Mouse (Mus musculus) thymus, postnatal 36 days (tissue): ENCODE data around the gene Rnd2.
"Not testable (repeated sequence)": the region's sequence is repeated elsewhere in the genome, so short reads cannot be mapped to it uniquely, and the experiment has no call there.

Source experiments
- DNase-seq, 2 experiments: peaks; one replicate each; pipeline ENCODE4 v3.0.0; 2022; ENCODE audit warnings: mixed read lengths in 2 of 2

Gene Rnd2

GRCm38 (mm10) chr11:101470206-101470605 lies 5.4 kb downstream of the Rnd2 start:
- DNase-seq = no peak

- DNase-seq = no peak
Observed at GRCm38 (mm10) chr11:101471926-101472325, 7.1 kb downstream of the Rnd2 start.

GRCm38 (mm10) chr11:101472336-101472735 lies 7.5 kb downstream of the Rnd2 start:
- DNase-seq = no peak

DNA sequence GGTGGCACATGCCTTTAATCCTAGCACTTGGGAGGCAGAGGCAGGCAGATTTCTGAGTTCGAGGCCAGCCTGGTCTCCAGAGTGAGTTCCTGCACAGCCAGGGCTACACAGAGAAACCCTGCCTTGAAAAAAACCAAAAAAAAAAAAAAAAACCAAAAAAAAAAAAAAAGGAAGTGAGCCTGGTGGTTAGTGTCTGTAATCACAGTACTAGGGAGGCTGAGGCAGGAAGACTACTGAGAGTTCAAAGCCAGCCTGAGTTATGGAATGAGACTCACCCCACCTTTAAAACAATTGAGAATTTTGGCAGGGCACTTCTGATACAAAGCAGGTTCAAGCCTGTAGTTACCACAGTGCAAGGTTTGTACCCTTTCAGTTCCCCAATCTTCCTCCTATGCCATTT lies 8.9 kb downstream of the Rnd2 start:
- not testable (repeated sequence) for DNase-seq

- no peak for DNase-seq
Observed at GRCm38 (mm10) chr11:101474298-101474697, 9.5 kb downstream of the Rnd2 start.

DNA sequence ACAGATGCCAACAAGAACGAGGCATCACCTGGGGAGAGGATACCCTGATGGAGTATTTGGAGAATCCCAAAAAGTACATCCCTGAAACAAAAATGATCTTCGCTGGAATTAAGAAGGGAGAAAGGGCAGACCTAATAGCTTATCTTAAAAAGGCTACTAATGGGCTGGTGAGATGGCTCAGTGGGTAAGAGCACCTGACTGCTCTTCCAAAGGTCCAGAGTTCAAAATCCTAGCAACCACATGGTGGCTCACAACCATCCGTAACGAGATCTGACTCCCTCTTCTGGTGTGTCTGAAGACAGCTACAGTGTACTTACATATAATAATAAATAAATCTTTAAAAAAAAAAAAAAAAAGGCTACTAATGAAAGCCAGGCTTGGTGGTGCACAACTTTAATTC lies 11.6 kb downstream of the Rnd2 start:
- not testable (repeated sequence) for DNase-seq

DNA sequence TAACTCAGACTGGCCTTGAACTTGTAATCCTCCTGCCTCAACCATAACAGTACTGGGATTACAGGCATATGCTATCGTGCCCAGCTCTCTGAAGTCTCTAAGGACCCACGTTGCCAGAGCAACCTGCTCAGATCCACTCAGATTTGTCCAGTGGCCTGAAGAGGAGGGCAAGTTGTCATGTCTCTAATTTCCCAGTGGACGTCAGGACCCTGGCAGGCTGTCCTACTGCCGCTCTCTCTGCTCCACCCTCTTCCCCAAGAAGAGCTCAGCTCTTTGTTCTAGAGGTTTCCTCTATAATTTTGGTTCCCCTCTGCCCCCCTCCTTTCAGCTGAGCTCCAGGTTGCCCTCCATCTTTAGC lies 12.4 kb downstream of the Rnd2 start:
- no peak for DNase-seq

GRCm38 (mm10) chr11:101477552-101478211 lies 12.9 kb downstream of the Rnd2 start:
- DNase-seq = no peak

GRCm38 (mm10) chr11:101479171-101479635 lies 14.4 kb downstream of the Rnd2 start:
- no peak for DNase-seq

DNA sequence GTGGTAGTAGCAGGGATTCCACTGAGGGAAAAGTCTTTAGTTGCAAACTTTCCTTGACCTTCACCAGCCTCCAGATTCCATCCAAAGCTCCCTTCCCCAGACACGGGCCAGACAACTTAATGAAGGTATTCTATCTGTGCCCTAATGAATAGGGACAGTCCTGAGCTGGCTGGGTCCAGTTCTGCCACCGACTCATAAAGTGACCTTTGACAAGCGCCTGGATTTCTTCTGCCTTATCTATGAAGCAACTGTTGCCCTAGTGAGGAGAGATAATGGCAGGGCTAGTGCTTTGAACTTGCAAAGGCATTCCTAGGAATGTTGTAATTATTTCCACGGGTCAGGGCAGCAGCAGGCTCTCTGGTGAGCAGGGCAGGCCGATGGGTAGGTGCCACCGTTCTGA lies 16.1 kb downstream of the Rnd2 start:
- no peak for DNase-seq

- no peak for DNase-seq
Observed at GRCm38 (mm10) chr11:101483804-101484203, 19.0 kb downstream of the Rnd2 start.

GRCm38 (mm10) chr11:101484245-101484644 lies 19.4 kb downstream of the Rnd2 start:
- DNase-seq = no peak

DNA sequence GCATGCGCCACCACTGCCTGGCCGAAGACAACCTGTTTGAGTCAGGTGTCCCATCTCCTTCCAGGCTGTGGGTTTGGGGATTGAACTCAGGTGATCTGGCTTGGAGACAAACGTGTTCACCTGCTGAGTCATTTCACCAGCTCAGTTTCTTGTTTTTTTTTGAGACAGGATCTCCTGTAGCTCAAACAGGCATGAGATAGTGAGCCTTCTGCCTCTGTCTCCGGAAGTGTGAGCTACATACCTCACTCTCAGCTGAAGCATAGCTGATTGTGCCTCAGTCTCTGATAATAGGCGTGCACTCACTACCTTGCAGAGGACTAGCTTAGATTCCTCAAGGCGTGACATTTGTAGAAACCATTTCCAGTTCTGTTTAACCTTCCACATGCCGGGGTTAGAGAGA lies 20.0 kb downstream of the Rnd2 start:
- no peak for DNase-seq

DNA sequence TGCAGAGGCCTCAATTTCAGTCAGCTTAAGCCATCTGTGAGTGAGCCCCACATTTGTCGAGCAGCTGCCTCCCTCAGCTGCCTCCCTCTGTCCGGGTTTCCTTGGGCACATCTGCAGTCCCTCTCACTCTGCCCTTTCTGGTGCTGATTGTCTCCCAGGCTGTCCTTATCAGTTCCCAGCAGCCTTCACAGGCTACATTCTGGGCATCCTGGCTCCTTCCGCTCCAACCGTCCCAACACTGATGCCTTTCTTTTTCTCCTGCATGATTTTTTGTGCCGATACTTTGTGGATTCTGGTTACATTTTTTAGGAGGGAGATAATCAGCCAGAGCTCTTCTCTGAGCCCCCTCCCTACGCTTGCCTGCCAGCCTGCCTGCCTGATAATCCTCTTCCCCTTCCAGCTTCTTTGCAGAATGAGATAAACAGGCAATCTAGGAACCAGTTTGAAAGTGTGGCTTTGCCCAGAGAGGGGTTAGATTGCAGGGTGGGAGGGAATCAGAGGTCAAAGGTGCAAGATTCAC lies 20.8 kb downstream of the Rnd2 start:
- no peak for DNase-seq

GRCm38 (mm10) chr11:101486126-101486525 lies 21.3 kb downstream of the Rnd2 start:
- no peak for DNase-seq

DNA sequence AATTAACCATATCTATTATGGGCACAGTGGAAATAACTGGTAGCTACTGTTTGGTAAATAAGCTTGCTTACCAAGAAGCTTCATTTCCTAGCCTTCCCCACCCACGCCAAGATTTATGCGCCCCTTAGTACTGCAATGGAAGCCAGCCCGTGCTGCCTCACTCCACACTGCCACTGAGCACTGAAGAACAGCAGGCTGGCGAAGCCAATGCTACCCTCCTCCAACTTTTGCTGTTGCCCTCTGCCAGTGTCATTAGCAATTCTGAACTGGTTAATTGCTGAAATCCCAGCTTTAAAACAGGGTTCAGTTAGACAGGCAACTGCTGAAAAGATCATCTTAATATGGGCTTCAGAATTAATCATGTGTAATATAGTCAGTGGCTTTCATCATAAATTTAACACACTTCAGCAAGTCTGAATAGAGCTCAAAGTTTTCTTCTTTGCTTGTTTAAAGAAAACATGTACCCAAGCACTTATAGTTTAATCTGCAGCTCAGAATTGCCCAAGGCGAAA lies 41.5 kb downstream of the Rnd2 start:
- DNase-seq = no peak

DNA sequence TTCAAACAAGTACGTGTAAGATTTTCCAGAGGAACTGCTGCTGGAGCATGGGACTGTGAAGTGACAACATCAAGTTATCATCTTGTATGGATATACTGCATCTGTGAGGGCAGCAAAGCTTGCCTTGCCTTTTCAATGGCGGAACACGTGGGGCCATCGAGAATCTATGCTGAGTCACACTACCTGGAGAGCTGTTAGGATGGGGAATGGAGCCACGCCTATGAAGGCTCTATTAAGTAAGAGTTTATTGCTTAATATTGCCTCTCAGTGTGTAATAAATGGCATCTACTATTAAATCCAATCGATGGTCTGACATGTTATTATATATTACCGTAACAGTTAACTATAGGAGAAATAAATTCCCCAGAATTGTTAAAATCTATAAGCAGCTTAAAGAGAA lies 42.3 kb downstream of the Rnd2 start:
- no peak for DNase-seq

DNA sequence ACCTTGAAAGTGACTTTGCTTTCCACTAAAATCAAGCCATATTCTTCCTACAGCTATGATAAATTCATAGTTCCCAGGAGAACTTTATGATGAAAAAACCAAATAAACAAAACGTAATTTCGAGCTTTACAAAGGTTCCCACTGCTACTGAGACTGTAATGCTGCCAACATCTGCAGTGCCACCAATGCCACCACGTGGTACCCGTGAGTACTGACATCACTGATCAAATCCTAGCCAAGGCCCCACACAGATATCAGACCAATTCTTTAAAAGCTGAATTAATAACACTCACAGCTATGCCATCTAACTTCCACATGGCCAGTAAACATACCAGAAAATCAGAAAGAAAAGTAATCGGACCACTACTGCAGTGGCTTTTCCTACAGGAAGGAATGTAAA lies 54.1 kb downstream of the Rnd2 start:
- no peak for DNase-seq

DNA sequence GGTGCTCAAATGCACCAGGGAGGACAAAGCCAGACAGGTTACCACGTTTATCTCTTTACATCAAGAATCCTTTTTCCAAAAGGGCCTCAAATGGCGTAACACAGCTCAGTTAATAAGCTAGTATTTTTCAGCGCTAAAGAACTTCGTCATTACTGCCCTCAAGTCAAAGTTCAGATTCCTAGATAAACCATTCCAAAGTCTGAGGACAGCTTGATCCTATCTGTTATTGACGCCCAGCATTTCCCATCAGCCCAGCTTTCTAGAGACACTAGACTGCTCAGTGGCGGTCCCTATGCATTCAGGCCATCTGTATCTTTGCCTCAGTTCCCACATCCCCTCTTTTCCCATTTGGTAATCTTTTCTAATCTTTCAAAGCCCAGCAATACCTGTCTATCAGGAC lies 54.6 kb downstream of the Rnd2 start:
- no peak for DNase-seq
